Mouse (Mus musculus) G1E (cell line): ENCODE measurements around the gene Atxn7l1.

ENCODE experiments used
- CTCF ChIP-seq: IDR thresholded peaks from 2 replicates; pipeline ENCODE4 v1.5.1; 2012; ENCODE audit warnings: low read depth, low read length, inconsistent platforms, mixed read lengths
- GATA1 ChIP-seq: IDR thresholded peaks from 2 replicates; pipeline ENCODE4 v1.6.1; 2012; ENCODE audit warnings: borderline replicate concordance, low read length, inconsistent platforms, mixed read lengths
- POLR2AphosphoS5 ChIP-seq: IDR thresholded peaks from 2 replicates; pipeline ENCODE4 v1.6.1; 2012; ENCODE audit warnings: low read depth, low read length, inconsistent platforms; ENCODE audit not compliant: insufficient replicate concordance
- TAL1 ChIP-seq: conservative IDR thresholded peaks from 2 replicates; pipeline ENCODE4 v1.6.1; 2012; ENCODE audit warnings: low read depth, low read length, inconsistent platforms, mixed read lengths

GRCm38 (mm10) chr12:33146622-33147433 is 665 bp upstream of the Atxn7l1 start:
- no peak for TF ChIP-seq GATA1
- TF ChIP-seq CTCF: no peak
- TF ChIP-seq POLR2AphosphoS5: no peak
- TF ChIP-seq TAL1: no peak
